Mouse (Mus musculus): ENCODE results near the gene Nol9. TPM values are rescaled to one million over a fixed set of nuclear protein-coding genes. Genes with fewer than 3 reads are reported as not detected.

Nol9 gene
- total and polyA plus RNA-seq, 2 experiments from 2014 or later, result 17.1 to 33.0 TPM

DNA sequence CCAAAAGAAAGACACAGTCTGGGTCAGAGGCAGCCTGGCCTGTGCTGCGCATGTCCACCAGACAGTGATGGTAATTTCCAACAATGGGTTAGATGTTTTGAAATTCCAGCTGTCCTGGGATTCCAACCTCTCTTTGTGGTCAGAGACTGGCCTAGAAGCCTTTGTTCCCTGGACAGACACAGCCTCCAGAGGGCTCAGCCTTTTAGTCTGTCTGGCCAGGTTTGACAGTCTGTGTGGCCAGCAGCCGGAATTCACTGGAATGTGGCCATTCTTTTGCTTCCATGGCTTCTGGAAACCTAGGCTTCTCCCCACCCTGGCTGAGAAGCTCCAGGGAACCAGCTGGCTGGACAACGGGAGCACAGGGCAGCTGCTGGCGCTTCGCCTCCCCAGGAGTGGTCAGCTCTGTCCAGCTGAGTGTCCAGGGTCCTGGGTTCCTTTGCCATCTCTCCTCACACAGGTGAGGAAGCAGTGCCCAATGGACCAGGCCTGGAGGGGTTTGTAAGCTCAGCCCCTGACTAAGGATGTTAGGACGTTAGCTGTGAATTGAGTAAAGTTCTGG lies 29.1 kb downstream of the Nol9 start:
- H3K4me2 ChIP-seq (ENCODE audit: low read depth, low read length), result no peak overlapping the region
- H3K27ac ChIP-seq, result no peak overlapping the region
- H3K4me3 ChIP-seq (ENCODE audit: low read length), result no peak overlapping the region
- ATAC-seq (no peak), DNase-seq (ENCODE audit: low spot score) (no peak)
- no peaks in the 10 kb centered on the region for H3K27me3 ChIP-seq (ENCODE audit: insufficient read depth, low read length)
- H3K9me3 ChIP-seq (ENCODE audit: low read length), result no peaks in the 10 kb centered on the region
- no peak overlapping the region for H3K9ac ChIP-seq (replicated peaks; ENCODE audit: low read length)
- TF ChIP-seq CTCF (IDR thresholded peaks at IDR 0.05; ENCODE audit: low read depth), result no peak
- no peaks in the 10 kb centered on the region for H3K36me3 ChIP-seq (ENCODE audit: insufficient read depth, low read length)
- WGBS, result 64% methylated on average over 6 of the region's 6 CpGs
- 0 out of 2 replicates have a peak, but pooled peaks cover under 1% of the 10 kb centered on the region for H3K4me1 ChIP-seq (ENCODE audit: insufficient read depth, low read length)

DNA sequence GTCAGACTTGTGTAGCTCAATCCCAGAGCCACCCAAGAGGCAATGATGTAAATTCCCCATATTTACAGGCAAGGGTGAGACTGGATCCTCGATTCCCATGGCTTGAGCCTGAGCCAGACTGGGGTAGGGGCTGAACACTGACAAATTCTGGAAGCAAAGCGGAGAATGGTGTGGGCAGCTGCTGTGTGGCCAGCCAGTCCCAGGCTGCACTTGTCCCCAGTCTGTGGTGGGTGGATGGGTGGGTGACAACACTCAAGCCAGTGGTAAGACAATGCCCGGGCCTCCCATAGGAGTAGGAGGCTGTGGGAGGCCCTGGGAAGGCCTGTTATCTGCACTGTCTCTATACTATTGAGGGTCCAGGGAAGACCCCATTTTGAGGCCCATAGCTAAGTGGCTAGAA lies 30.1 kb downstream of the Nol9 start:
- TF ChIP-seq CTCF (IDR thresholded peaks at IDR 0.05; ENCODE audit: low read depth), result no peak
- 82% methylated on average over 3 of the region's 3 CpGs for WGBS

DNA sequence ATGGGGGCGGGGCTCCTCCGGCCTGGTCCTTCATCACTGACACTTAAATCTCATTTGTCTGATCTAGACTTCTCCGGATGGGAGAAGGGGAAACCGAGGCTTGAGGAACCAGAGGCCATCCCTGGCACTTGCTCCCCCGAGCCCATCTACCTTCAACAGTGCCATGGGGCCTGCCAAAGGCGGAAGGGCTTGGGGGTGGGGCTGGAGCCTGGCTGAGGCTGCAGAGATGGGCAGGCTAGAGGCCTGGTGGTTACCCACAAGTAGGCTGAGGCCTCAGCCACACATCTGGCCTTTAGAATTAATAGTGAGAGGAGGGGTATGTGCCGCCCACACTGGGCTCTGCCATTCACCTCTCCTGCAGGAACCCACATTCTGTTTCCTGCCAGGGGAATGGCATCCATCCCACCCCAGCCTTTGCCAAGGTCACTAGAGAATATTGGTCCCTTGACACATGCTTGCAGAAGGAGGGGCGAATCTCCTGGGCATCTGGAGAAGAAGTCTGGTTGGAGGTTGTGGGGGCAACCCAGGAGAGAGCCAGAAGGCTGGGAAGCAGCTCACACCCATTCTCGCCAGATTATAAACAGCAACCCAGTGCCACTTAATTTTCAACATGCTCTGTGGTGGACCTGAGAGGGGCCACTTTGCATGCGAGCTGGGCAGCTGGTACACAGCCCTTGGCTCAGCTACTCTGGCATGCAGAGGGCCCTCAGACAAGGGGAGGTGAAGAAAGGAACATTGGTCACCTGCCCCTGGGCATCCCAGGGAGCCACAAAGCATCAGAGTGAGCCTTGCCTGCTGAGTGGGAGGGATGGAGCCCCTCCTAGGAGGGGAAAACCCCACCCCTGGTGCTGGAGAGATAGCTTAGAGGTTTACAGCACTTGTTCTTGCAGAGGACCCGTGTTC lies 31.6 kb downstream of the Nol9 start:
- H3K27me3 ChIP-seq (ENCODE audit: insufficient read depth, low read length), result no peaks in the 10 kb centered on the region
- H3K9ac ChIP-seq (replicated peaks; ENCODE audit: low read length), result no peak overlapping the region
- no peak overlapping the region for H3K27ac ChIP-seq
- peak; percentile 42 for ATAC-seq
- H3K36me3 ChIP-seq (ENCODE audit: insufficient read depth, low read length), result no peaks in the 10 kb centered on the region
- H3K4me1 ChIP-seq (ENCODE audit: insufficient read depth, low read length), result 0 out of 2 replicates have a peak, but pooled peaks cover 5% of the 10 kb centered on the region
- no peaks in the 10 kb centered on the region for H3K9me3 ChIP-seq (ENCODE audit: low read length)
- no peak overlapping the region for H3K4me2 ChIP-seq (ENCODE audit: low read depth, low read length)
- 69% methylated on average over 11 of the region's 11 CpGs for WGBS
- DNase-seq (ENCODE audit: low spot score), result no peak
- no peak overlapping the region for H3K4me3 ChIP-seq (ENCODE audit: low read length)
- no peak for TF ChIP-seq CTCF (IDR thresholded peaks at IDR 0.05; ENCODE audit: low read depth)

More for the DNA sequence above, 30.1 kb downstream of the Nol9 start:
- Histone ChIP-seq H3K4me3 (ENCODE audit: low read length) (no peak overlapping the region), H3K4me2 (ENCODE audit: low read depth, low read length) (no peak overlapping the region), H3K9ac (replicated peaks; ENCODE audit: low read length) (no peak overlapping the region), H3K27me3 (ENCODE audit: insufficient read depth, low read length) (no peaks in the 10 kb centered on the region), H3K9me3 (ENCODE audit: low read length) (no peaks in the 10 kb centered on the region), H3K27ac (no peak overlapping the region), H3K36me3 (ENCODE audit: insufficient read depth, low read length) (no peaks in the 10 kb centered on the region), H3K4me1 (ENCODE audit: insufficient read depth, low read length) (0 out of 2 replicates have a peak, but pooled peaks cover 5% of the 10 kb centered on the region)
- ATAC-seq, result no peak
- DNase-seq (ENCODE audit: low spot score), result no peak

DNA sequence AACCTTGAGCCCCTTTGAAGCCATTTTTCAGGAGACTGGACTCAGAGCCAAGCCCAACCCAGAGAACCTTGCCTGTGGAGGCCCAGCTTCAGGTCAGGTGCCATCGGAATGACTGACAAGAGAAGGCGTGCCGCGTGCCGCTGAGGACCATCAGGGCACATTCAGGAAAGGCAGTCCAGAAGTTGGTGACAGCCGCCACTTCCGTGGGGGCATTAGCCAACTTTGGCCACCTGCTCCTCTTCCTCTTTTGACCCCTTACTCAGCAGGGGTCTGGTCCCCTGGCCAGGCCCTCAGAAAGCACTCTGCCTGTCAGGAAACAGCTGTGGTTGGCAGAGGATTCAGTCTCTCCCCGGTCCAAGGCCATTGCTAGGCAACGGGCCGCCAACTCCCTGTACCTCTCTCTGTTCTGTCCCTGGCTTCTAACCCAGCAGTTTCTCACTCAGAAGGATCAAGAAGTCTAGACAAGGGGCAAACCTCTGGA lies 33.0 kb downstream of the Nol9 start, which contains the start of gene Plekhg5:
Gene Plekhg5 (plus strand): TSS at position 378 of the 481 bp plus-strand sequence.
- no peak for TF ChIP-seq CTCF (IDR thresholded peaks at IDR 0.05; ENCODE audit: low read depth)

DNA sequence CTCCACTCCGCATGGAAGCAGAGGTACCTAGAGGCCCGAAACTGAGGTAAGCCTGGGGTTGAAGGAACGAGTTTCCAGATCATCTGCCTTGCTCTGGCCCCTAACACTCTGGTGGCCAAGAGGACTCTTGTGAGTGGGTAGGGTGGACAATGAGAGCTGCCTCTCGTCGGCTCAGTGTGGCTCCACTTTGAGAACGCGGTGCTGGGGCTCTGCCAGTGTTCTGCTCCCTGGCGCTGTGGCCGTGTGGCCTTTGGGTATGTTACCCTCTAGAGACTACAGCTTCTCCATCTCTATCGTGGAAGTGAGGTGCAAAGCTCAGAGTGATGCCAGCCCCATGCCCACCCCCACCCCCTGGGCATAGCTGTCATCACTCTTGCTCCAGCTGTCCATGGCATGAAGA lies 33.5 kb downstream of the Nol9 start:
- Histone ChIP-seq H3K27ac (peak overlapping the region; percentile 52; the same call in 1 of the 2 replicates), H3K9me3 (ENCODE audit: low read length) (no peaks in the 10 kb centered on the region), H3K4me3 (ENCODE audit: low read length) (no peak overlapping the region), H3K36me3 (ENCODE audit: insufficient read depth, low read length) (no peaks in the 10 kb centered on the region), H3K27me3 (ENCODE audit: insufficient read depth, low read length) (no peaks in the 10 kb centered on the region), H3K4me1 (ENCODE audit: insufficient read depth, low read length) (0 out of 2 replicates have a peak, but pooled peaks cover 5% of the 10 kb centered on the region), H3K4me2 (ENCODE audit: low read depth, low read length) (peak overlapping the region; percentile 18; the same call in 1 of the 2 replicates), H3K9ac (replicated peaks; ENCODE audit: low read length) (no peak overlapping the region)
- ATAC-seq, result no peak
- WGBS, result 37% methylated on average over 10 of the region's 10 CpGs
- no peak for TF ChIP-seq CTCF (IDR thresholded peaks at IDR 0.05; ENCODE audit: low read depth)
- DNase-seq (ENCODE audit: low spot score), result peak; percentile 40

More for the DNA sequence above, 33.0 kb downstream of the Nol9 start, which contains the start of gene Plekhg5:
- 30% methylated on average over 10 of the region's 10 CpGs for WGBS
- no peaks in the 10 kb centered on the region for H3K27me3 ChIP-seq (ENCODE audit: insufficient read depth, low read length)
- no peak within 1 kb of the TSS for H3K4me3 ChIP-seq (ENCODE audit: low read length)
- H3K9ac ChIP-seq (replicated peaks; ENCODE audit: low read length), result no peak within 1 kb of the TSS
- 0 out of 2 replicates have a peak, but pooled peaks cover 5% of the 10 kb centered on the region for H3K4me1 ChIP-seq (ENCODE audit: insufficient read depth, low read length)
- no peaks in the 10 kb centered on the region for H3K9me3 ChIP-seq (ENCODE audit: low read length)
- H3K4me2 ChIP-seq (ENCODE audit: low read depth, low read length), result peak within 1 kb of the TSS; percentile 18; the same call in 1 of the 2 replicates
- peak within 1 kb of the TSS; percentile 52; the same call in 1 of the 2 replicates for H3K27ac ChIP-seq
- DNase-seq (ENCODE audit: low spot score) (peak; percentile 66), ATAC-seq (peak; percentile 66)
- H3K36me3 ChIP-seq (ENCODE audit: insufficient read depth, low read length), result no peaks in the 10 kb centered on the region

DNA sequence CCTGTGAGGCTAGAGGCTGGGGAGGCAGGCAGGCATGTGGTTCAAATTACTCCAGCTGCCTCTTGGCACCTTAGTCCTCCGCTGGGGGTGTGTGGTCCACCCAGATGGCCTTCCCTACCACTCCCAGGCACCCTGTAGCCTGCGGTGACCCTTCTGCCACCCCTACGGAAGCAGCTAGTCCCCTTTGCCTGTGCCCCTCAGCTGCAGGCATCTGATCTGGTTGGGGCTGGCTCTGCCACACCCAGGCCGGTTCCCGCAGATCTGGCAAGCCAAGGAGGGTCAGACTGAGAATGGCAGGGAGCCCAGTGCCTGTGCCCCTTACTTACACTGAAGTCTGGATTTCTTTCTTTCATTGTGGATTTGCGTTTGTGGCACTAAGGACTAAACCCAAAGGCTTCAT lies 34.6 kb downstream of the Nol9 start:
- Histone ChIP-seq H3K4me1 (ENCODE audit: insufficient read depth, low read length) (0 out of 2 replicates have a peak, but pooled peaks cover 8% of the 10 kb centered on the region), H3K9me3 (ENCODE audit: low read length) (no peaks in the 10 kb centered on the region), H3K36me3 (ENCODE audit: insufficient read depth, low read length) (no peaks in the 10 kb centered on the region), H3K4me2 (ENCODE audit: low read depth, low read length) (no peak overlapping the region), H3K9ac (replicated peaks; ENCODE audit: low read length) (no peak overlapping the region), H3K4me3 (ENCODE audit: low read length) (no peak overlapping the region), H3K27me3 (ENCODE audit: insufficient read depth, low read length) (no peaks in the 10 kb centered on the region), H3K27ac (no peak overlapping the region)
- 52% methylated on average over 6 of the region's 6 CpGs for WGBS
- no peak for DNase-seq (ENCODE audit: low spot score)
- no peak for TF ChIP-seq CTCF (IDR thresholded peaks at IDR 0.05; ENCODE audit: low read depth)
- ATAC-seq, result no peak

All from hindbrain, postnatal 0 days (tissue).